Mouse (Mus musculus): ENCODE results near the gene Trabd. TPM values are rescaled to one million over a fixed set of nuclear protein-coding genes. Genes with fewer than 3 reads are reported as not detected.
A peak's percentile ranks its signal among the peaks of the same experiment; 100 is the strongest.

Trabd gene
- total RNA-seq, 4 experiments from 2014 or later = 37.0 to 49.0 (median 43.7) TPM

- DNase-seq = no peak
Measured at GRCm38 (mm10) chr15:89078208-89078836, 3.4 kb downstream of the Trabd start.

- no peak for DNase-seq
Measured at GRCm38 (mm10) chr15:89083906-89084305, 9.0 kb downstream of the Trabd start.

GRCm38 (mm10) chr15:89084826-89085225 is 9.9 kb downstream of the Trabd start:
- no peak for DNase-seq

- peak; percentile 87 for DNase-seq
Measured at GRCm38 (mm10) chr15:89088607-89089247, 13.8 kb downstream of the Trabd start, which contains the start of gene Selenoo. Selenoo (plus strand) TSS chr15:89089084.

GRCm38 (mm10) chr15:89089248-89090051 is 14.5 kb downstream of the Trabd start:
- peak; percentile 42 for DNase-seq

- DNase-seq = no peak
Measured at GRCm38 (mm10) chr15:89090662-89091061, 15.7 kb downstream of the Trabd start.

GRCm38 (mm10) chr15:89092181-89092580 is 17.3 kb downstream of the Trabd start:
- no peak for DNase-seq

GRCm38 (mm10) chr15:89097450-89097849 is 22.5 kb downstream of the Trabd start:
- DNase-seq = no peak

- DNase-seq = no peak
Measured at GRCm38 (mm10) chr15:89098616-89099015, 23.7 kb downstream of the Trabd start.

- DNase-seq = no peak
Measured at GRCm38 (mm10) chr15:89100823-89101222, 25.9 kb downstream of the Trabd start.

- no peak for DNase-seq
Measured at GRCm38 (mm10) chr15:89102646-89103045, 27.7 kb downstream of the Trabd start.

GRCm38 (mm10) chr15:89103921-89104320 is 29.0 kb downstream of the Trabd start:
- no peak for DNase-seq

GRCm38 (mm10) chr15:89104425-89104824 is 29.5 kb downstream of the Trabd start:
- no peak for DNase-seq

GRCm38 (mm10) chr15:89106073-89106472 is 31.1 kb downstream of the Trabd start:
- DNase-seq = no peak

GRCm38 (mm10) chr15:89106976-89107375 is 32.1 kb downstream of the Trabd start:
- DNase-seq = no peak

- peak; percentile 60 for DNase-seq
Measured at GRCm38 (mm10) chr15:89110147-89110546, 35.2 kb downstream of the Trabd start.

GRCm38 (mm10) chr15:89118007-89118406 is 43.1 kb downstream of the Trabd start:
- no peak for DNase-seq

GRCm38 (mm10) chr15:89122649-89123366 is 47.9 kb downstream of the Trabd start, which contains the start of gene Tubgcp6:
Tubgcp6 (minus strand) TSS chr15:89123112.
- peak; percentile 91 for DNase-seq

- DNase-seq = no peak
Measured at GRCm38 (mm10) chr15:89123595-89123994, 48.7 kb downstream of the Trabd start.

- DNase-seq = no peak
Measured at GRCm38 (mm10) chr15:89124312-89124711, 49.4 kb downstream of the Trabd start.

- DNase-seq = no peak
Measured at GRCm38 (mm10) chr15:89125351-89125750, 50.4 kb downstream of the Trabd start.

- DNase-seq = no peak
Measured at GRCm38 (mm10) chr15:89126622-89127021, 51.7 kb downstream of the Trabd start.

Data from adrenal gland, adult 8-10 months (tissue).